Mouse (Mus musculus): ENCODE measurements around the gene Atoh8. TPM values are rescaled to one million over a fixed set of nuclear protein-coding genes. Genes with fewer than 3 reads are reported as not detected.

The Atoh8 gene
- polyA plus RNA-seq, 1 experiment from 2014 or later: 11.8 TPM

DNA sequence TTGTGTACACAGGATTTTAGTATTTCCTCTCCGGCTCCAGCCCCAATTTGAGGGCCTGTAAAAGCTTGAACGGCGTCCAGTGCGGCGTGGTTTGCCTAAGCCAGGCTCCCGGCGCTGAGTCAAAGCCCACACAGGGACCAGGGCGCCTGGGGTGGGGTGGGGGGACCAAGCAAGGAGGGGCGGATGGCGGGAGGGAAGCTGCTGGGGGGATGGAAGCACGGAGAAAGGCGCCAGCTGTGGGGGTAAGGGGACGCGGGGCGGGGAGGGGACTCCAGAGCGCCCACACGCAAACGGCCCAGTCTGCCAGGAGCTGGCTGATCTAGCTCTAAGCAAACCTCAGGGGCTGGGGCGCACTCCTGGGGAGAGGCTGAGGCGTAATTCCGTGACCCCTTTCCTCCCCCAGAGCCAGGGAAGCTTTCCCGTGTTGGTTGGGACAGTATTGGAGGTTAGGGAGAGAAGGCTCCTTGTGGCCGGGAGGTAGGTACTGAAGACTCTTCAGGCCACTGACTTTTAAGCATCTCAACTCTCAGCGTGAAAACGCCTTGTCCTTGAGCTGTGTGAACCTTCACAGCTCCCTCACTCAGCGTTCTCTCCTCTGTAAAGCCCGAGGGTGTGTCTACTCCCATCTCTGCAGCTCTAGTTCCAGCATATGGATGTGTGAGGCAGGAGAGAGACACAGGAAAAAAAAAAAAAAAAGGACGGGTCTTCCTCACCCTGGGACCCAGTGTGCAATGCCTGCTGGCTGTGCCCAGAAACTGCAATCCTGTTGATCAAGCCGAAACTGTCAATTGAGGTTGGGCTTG is 46.1 kb downstream of the Atoh8 start:
- H3K27ac ChIP-seq (ENCODE audit: low read depth, low read length): no peak overlapping the region
- peaks cover 7% of the 10 kb centered on the region; the same call in 1 of the 2 replicates for H3K4me1 ChIP-seq (replicated peaks; ENCODE audit: control insufficient read depth, insufficient read depth, low read length)
- H3K9ac ChIP-seq (ENCODE audit: low read length): peak overlapping the region; percentile 51
- no peaks in the 10 kb centered on the region; the same call in 1 of the 2 replicates for H3K27me3 ChIP-seq (ENCODE audit: control insufficient read depth, insufficient read depth, low read length)
- ATAC-seq (replicated peaks; ENCODE audit: low FRiP score) (peak; percentile 18), DNase-seq (ENCODE audit: low spot score) (peak; percentile 65)
- no peaks in the 10 kb centered on the region for H3K9me3 ChIP-seq (ENCODE audit: control insufficient read depth, low read length)
- H3K4me2 ChIP-seq (ENCODE audit: low read depth, low read length, severe bottlenecking): peak overlapping the region; percentile 43
- no peaks in the 10 kb centered on the region for H3K36me3 ChIP-seq (ENCODE audit: control insufficient read depth, insufficient read depth, low read length)
- peak overlapping the region; percentile 14; the same call in 1 of the 2 replicates for H3K4me3 ChIP-seq (ENCODE audit: low read depth, low read length)
- WGBS: 4% methylated on average over 29 of the region's 29 CpGs

DNA sequence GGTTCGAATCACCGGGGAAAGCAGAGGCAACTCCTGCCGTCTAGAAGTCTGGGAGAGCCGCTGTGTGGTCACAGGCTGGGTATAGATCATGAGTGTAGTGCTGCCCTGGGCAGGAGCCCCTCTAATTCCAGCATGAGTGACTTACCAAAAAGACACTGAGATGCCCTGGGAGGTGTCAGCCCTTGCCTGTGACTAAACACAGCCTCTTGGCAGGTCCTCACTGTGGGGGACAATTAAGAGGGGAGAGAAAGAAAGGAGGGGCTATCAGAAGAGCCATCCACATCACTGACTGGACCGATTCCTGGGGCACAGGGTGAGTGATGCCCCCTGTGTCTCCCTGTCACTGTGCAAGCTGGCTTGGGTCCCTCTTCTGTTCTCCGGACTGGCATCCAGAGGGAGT is 48.6 kb downstream of the Atoh8 start:
- ATAC-seq (replicated peaks; ENCODE audit: low FRiP score): no peak
- H3K9ac ChIP-seq (ENCODE audit: low read length): no peak overlapping the region
- no peak overlapping the region for H3K4me2 ChIP-seq (ENCODE audit: low read depth, low read length, severe bottlenecking)
- H3K4me3 ChIP-seq (ENCODE audit: low read depth, low read length): no peak overlapping the region
- no peak for DNase-seq (ENCODE audit: low spot score)
- no peaks in the 10 kb centered on the region; the same call in 1 of the 2 replicates for H3K27me3 ChIP-seq (ENCODE audit: control insufficient read depth, insufficient read depth, low read length)
- no peaks in the 10 kb centered on the region for H3K9me3 ChIP-seq (ENCODE audit: control insufficient read depth, low read length)
- H3K4me1 ChIP-seq (replicated peaks; ENCODE audit: control insufficient read depth, insufficient read depth, low read length): peaks cover 7% of the 10 kb centered on the region; the same call in 1 of the 2 replicates
- 78% methylated on average over 6 of the region's 6 CpGs for WGBS
- H3K27ac ChIP-seq (ENCODE audit: low read depth, low read length): no peak overlapping the region
- H3K36me3 ChIP-seq (ENCODE audit: control insufficient read depth, insufficient read depth, low read length): no peaks in the 10 kb centered on the region

DNA sequence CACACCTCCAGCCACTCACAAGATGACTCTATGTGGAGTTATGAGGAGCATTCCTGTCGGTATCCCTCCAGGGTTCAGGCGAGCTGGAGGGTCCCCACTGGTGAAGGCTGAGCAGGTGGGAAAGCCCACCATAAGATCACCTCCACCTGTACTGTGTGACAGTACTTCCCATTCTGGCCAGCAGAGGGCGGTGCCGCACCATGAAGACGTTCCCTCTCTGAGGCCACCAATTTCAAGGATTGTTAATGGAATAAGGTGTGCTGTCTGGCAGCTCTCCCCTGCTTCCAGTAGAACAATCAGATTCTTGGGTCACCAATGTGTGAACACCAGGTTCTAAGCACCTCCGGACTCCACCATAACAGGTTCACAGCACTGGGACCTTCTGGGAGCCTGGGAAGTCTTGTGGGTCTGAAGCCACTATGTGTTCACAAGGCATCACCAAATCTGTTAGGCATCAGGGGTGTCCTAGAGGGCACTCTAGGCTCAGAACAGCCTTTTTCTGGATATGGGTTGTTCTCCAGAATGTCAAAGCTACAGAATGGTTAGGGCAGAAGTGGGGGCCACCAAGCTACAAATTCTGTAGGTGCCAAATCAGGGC is 49.4 kb downstream of the Atoh8 start:
- Histone ChIP-seq H3K4me3 (ENCODE audit: low read depth, low read length) (no peak overlapping the region), H3K27me3 (ENCODE audit: control insufficient read depth, insufficient read depth, low read length) (no peaks in the 10 kb centered on the region; the same call in 1 of the 2 replicates), H3K36me3 (ENCODE audit: control insufficient read depth, insufficient read depth, low read length) (no peaks in the 10 kb centered on the region), H3K9ac (ENCODE audit: low read length) (no peak overlapping the region), H3K4me1 (replicated peaks; ENCODE audit: control insufficient read depth, insufficient read depth, low read length) (peaks cover 7% of the 10 kb centered on the region; the same call in 1 of the 2 replicates), H3K4me2 (ENCODE audit: low read depth, low read length, severe bottlenecking) (no peak overlapping the region), H3K9me3 (ENCODE audit: control insufficient read depth, low read length) (no peaks in the 10 kb centered on the region), H3K27ac (ENCODE audit: low read depth, low read length) (no peak overlapping the region)
- 6% methylated on average over 6 of the region's 6 CpGs for WGBS
- ATAC-seq (replicated peaks; ENCODE audit: low FRiP score) (peak; percentile 57), DNase-seq (ENCODE audit: low spot score) (peak; percentile 87)

DNA sequence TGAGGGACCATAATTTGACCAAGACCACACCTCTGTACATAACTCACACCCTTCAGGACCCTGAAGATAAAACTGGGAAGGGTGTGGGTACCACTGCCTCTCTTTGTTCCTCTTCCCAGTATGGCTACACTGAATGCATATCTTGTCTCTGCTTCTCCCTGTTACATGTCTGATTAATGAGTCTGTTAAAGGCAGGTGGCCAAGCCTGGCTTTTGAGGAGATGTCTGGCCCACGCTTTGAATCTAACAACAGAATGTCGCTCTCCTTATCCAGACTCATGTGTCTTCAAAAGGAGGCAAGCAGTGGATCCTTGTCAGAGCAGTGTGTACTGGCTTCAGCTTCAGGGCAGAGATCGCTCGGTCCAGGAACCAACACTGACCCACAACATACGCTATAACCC is 50.8 kb downstream of the Atoh8 start:
- ATAC-seq (replicated peaks; ENCODE audit: low FRiP score): no peak
- 90% methylated on average over 5 of the region's 5 CpGs for WGBS
- peaks cover 5% of the 10 kb centered on the region; the same call in 1 of the 2 replicates for H3K4me1 ChIP-seq (replicated peaks; ENCODE audit: control insufficient read depth, insufficient read depth, low read length)

DNA sequence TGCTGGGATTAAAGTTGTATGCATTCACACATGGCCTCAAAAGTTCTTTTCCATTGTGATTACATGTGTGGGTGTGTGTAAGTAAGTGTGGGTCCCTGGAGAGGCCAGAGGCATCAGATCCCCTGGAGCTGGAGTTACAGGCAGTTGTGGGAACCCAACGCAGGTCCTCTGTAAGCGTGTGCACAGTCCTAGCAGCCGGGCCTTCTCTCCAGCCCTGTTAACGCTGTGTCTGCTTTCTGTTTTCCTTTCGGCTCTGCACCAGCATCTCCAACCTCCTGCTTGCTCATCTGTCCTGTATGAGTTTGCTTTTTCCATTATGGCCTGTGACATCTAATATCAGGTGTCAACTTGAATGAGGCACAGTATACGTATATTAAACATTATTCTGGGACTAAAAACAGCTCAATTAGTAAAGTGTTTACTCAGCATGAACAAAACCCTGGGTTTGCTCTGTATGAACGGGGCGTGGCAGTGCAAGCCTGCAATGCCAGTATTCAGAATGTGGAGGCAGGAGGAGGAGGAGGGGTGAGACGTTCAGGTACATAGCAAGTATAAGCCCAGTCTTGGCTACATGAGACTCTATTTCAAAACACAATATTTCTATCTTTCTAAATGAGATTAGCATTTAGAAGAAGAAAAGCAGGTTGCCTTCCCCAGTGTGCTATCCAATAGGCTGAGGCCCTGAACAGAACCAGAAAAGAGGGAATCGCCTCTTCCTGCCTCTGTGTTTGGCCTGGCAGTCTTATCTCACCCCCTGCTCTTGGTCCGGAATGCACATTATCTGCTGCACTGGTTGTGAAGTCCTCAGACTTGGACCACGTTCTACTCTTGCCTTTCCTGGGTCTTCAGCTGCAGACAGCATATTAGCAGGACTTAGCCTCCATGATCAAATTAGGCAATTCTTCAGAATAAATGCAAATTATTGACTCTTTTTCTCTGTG is 55.5 kb downstream of the Atoh8 start:
- Histone ChIP-seq H3K36me3 (ENCODE audit: control insufficient read depth, insufficient read depth, low read length) (no peaks in the 10 kb centered on the region), H3K4me3 (ENCODE audit: low read depth, low read length) (no peak overlapping the region), H3K9me3 (ENCODE audit: control insufficient read depth, low read length) (no peaks in the 10 kb centered on the region), H3K27ac (ENCODE audit: low read depth, low read length) (no peak overlapping the region), H3K4me1 (replicated peaks; ENCODE audit: control insufficient read depth, insufficient read depth, low read length) (no peaks in the 10 kb centered on the region), H3K4me2 (ENCODE audit: low read depth, low read length, severe bottlenecking) (no peak overlapping the region), H3K9ac (ENCODE audit: low read length) (no peak overlapping the region), H3K27me3 (ENCODE audit: control insufficient read depth, insufficient read depth, low read length) (no peaks in the 10 kb centered on the region)
- no peak for DNase-seq (ENCODE audit: low spot score)
- 83% methylated on average over 12 of the region's 12 CpGs for WGBS
- no peak for ATAC-seq (replicated peaks; ENCODE audit: low FRiP score)

More for the DNA sequence above, 50.8 kb downstream of the Atoh8 start:
- Histone ChIP-seq H3K27ac (ENCODE audit: low read depth, low read length) (no peak overlapping the region), H3K36me3 (ENCODE audit: control insufficient read depth, insufficient read depth, low read length) (no peaks in the 10 kb centered on the region), H3K4me3 (ENCODE audit: low read depth, low read length) (no peak overlapping the region), H3K4me2 (ENCODE audit: low read depth, low read length, severe bottlenecking) (no peak overlapping the region), H3K27me3 (ENCODE audit: control insufficient read depth, insufficient read depth, low read length) (no peaks in the 10 kb centered on the region), H3K9me3 (ENCODE audit: control insufficient read depth, low read length) (no peaks in the 10 kb centered on the region), H3K9ac (ENCODE audit: low read length) (no peak overlapping the region)
- no peak for DNase-seq (ENCODE audit: low spot score)

DNA sequence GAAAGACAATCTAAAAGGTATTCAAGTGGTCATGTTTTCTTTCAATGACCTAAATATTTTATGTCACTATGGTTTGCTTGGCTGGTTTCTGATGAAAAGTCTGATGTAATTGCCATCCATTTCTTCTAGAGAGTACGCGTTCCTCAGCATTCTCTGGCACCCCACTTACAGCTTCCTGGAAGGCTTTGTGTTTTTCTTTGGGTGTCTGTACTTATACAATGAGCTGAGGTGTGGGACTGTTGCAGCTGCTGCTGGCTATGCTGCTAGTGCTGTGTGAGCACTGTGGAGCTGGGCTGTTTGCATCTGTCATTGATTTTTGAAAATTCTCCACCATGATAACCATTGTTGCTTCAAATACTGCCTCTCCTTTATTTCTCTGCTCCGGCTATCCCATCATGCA is 56.4 kb downstream of the Atoh8 start:
- 96% methylated on average over 3 of the region's 3 CpGs for WGBS
- no peaks in the 10 kb centered on the region for H3K9me3 ChIP-seq (ENCODE audit: control insufficient read depth, low read length)
- H3K4me3 ChIP-seq (ENCODE audit: low read depth, low read length): no peak overlapping the region
- DNase-seq (ENCODE audit: low spot score) (no peak), ATAC-seq (replicated peaks; ENCODE audit: low FRiP score) (no peak)
- no peak overlapping the region for H3K4me2 ChIP-seq (ENCODE audit: low read depth, low read length, severe bottlenecking)
- no peak overlapping the region for H3K27ac ChIP-seq (ENCODE audit: low read depth, low read length)
- H3K36me3 ChIP-seq (ENCODE audit: control insufficient read depth, insufficient read depth, low read length): no peaks in the 10 kb centered on the region
- H3K4me1 ChIP-seq (replicated peaks; ENCODE audit: control insufficient read depth, insufficient read depth, low read length): no peaks in the 10 kb centered on the region
- H3K27me3 ChIP-seq (ENCODE audit: control insufficient read depth, insufficient read depth, low read length): no peaks in the 10 kb centered on the region
- H3K9ac ChIP-seq (ENCODE audit: low read length): no peak overlapping the region

DNA sequence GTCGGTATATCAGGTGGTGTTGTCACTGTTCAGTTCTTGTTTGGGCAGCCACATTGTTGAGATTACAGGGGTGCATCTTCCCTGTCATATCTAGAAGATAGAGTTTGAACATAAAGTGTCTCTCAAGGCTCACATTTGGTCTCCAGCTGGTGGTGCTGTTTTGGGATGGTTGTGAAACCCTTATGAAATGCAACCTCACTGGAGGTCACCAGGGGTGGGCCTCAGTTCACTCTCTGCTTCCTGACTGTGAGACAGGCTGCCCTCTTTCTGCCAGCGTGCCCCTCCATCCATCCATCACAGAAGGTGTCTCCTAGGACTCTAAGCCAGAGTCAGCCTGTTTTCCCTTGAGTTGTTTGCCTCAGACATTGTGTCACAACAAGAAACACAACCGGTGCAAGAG is 58.0 kb downstream of the Atoh8 start:
- WGBS: 74% methylated on average over 3 of the region's 3 CpGs
- no peak overlapping the region for H3K4me3 ChIP-seq (ENCODE audit: low read depth, low read length)
- H3K4me2 ChIP-seq (ENCODE audit: low read depth, low read length, severe bottlenecking): no peak overlapping the region
- no peaks in the 10 kb centered on the region for H3K9me3 ChIP-seq (ENCODE audit: control insufficient read depth, low read length)
- ATAC-seq (replicated peaks; ENCODE audit: low FRiP score) (no peak), DNase-seq (ENCODE audit: low spot score) (no peak)
- no peak overlapping the region for H3K27ac ChIP-seq (ENCODE audit: low read depth, low read length)
- H3K27me3 ChIP-seq (ENCODE audit: control insufficient read depth, insufficient read depth, low read length): no peaks in the 10 kb centered on the region
- no peak overlapping the region for H3K9ac ChIP-seq (ENCODE audit: low read length)
- no peaks in the 10 kb centered on the region for H3K4me1 ChIP-seq (replicated peaks; ENCODE audit: control insufficient read depth, insufficient read depth, low read length)
- H3K36me3 ChIP-seq (ENCODE audit: control insufficient read depth, insufficient read depth, low read length): no peaks in the 10 kb centered on the region

GRCm38 (mm10) chr6:72176004-72176403 is 59.4 kb downstream of the Atoh8 start:
- Histone ChIP-seq H3K36me3 (ENCODE audit: control insufficient read depth, insufficient read depth, low read length) (no peaks in the 10 kb centered on the region), H3K9ac (ENCODE audit: low read length) (no peak overlapping the region), H3K9me3 (ENCODE audit: control insufficient read depth, low read length) (no peaks in the 10 kb centered on the region), H3K4me1 (replicated peaks; ENCODE audit: control insufficient read depth, insufficient read depth, low read length) (no peaks in the 10 kb centered on the region), H3K4me2 (ENCODE audit: low read depth, low read length, severe bottlenecking) (no peak overlapping the region), H3K27ac (ENCODE audit: low read depth, low read length) (no peak overlapping the region), H3K27me3 (ENCODE audit: control insufficient read depth, insufficient read depth, low read length) (no peaks in the 10 kb centered on the region), H3K4me3 (ENCODE audit: low read depth, low read length) (no peak overlapping the region)
- ATAC-seq (replicated peaks; ENCODE audit: low FRiP score) (no peak), DNase-seq (ENCODE audit: low spot score) (no peak)
- WGBS: 80% methylated on average over 5 of the region's 5 CpGs

Data from forebrain, embryonic 11.5 days (tissue).